Mouse (Mus musculus): ENCODE measurements at regions not wholly inside any gene's neighbourhood (a gene's known extent, or its start where the extent isn't known, plus 50 kb on each side); places are given as distances from the start of the nearest gene placed in this dataset.

DNA sequence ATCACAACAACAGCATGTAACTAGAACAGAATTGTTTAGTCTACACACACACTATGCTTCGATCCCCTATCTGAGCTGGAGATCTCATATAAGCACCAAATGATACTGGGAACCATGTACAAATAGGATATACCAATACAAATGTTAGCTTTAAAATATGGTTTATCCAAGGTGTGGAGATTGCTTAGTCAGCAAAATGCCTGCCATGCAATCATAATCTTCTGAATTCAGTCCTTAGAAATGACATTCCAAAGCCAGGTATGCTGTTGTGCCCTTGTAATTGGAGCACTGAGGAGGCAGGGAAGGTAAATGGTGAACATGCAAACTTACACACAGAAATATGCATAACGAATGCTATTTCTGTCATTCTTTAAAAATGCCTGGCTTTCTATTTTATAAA lies 54.0 kb upstream of the Thsd7b start:
- DNase-seq (ENCODE audit: low read depth, low spot score) = no peak

DNA sequence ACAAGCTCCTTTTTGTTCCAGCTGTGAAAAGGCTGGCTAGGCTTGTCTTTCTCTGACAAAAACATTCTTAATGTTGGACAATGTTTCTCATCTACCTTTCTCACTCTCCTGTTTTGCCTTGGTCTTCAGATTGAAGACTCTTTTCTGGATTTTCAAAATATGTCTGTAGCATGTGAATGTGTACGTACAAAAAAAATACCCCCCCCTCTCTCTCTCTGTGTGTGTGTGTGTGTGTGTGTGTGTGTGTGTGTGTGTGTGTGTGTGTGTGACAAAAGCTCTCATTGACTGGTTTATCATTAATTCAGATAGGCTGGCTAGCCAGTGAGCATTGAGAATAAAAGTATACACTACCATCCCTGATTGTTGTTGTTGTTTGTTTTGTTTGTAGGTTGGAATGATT lies 64.3 kb upstream of the Thsd7b start:
- DNase-seq (ENCODE audit: low read depth, low spot score) = no peak

DNA sequence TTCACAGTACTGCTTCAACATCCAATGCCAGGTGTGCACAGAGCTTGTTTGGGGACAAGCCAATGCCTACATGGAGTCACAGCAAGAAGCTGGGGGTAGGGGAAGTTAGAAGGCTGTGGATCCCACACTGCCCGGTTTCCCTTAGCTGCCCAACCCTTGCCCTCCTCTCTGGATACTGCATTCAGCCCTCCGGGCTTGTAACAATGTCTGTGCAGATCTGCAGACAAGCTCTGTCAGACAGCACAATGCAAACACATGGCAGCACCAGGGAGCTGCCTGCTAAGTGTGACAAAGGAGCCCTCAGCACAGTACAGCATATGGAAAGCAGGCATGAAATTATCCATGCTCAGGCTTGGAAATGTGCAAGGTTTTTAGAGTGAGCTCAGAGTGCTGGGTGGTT lies 64.7 kb upstream of the Thsd7b start:
- peak; percentile 19 for DNase-seq (ENCODE audit: low read depth, low spot score)

DNA sequence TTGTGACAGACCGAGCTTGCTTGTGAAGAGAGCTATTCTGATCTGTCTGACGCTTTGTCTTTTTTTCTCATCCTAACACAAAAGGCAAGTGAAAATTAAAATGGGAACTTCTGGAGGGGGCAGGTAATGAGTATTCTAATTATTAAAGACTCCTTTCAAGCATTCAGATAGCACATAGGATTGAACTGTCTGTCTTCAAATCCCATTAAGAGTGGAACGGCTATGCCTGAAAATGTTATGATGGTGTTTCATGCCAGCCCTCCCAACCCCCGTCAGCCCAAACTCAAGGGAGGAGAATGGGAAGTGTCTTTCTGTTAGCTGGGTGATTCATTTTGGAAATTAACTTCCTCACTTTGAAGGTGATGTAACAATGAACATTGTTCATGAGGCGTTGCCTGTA lies 65.4 kb upstream of the Thsd7b start:
- DNase-seq (ENCODE audit: low read depth, low spot score) = no peak

DNA sequence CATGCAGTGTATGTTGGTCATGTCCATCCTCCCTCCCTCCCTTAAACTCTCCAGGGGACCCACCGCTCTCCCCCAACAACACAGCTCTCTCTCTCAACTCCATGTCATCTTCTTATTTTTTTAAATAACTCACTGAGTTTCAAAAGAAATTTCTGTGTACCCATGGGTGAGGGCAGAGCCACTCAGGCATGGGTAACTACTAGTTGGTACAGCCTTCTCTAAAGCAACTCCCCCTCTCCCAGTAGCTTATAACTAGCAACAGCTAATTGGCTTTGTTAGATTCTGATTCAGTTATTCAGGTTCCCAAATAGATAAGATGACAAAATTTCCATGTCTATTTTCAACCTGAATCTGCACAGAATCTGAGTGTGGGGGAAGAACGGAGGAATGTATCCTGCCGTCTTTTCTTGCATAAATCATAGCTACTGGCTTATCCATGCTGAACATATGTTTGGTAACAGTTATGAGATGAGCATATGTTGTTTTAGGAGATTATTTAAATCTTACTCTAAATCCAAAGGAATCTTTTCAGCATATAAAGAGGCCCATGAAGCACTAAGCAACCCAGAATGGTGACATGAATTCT lies 92.8 kb upstream of the Thsd7b start:
- DNase-seq (ENCODE audit: low read depth, low spot score) = no peak

DNA sequence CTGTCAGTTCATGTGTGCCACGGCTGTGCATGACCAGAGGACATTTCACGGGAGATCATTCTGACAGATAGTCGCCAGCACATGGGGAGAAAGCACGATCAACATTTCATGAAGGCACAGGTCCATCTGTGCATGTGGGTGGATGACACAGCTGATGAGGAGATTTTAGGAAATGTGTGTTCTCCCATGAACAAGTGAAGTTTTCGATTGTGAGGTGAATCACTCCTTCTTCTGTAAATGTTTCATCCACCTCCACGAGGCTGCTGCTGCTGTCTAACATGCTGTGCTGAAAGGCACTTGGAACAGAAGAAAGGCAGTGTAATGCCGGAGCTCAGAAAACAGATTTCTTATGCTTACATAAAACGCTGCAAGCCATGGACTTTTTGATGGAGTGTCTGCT lies 103.2 kb upstream of the Thsd7b start:
- DNase-seq (ENCODE audit: low read depth, low spot score) = no peak

DNA sequence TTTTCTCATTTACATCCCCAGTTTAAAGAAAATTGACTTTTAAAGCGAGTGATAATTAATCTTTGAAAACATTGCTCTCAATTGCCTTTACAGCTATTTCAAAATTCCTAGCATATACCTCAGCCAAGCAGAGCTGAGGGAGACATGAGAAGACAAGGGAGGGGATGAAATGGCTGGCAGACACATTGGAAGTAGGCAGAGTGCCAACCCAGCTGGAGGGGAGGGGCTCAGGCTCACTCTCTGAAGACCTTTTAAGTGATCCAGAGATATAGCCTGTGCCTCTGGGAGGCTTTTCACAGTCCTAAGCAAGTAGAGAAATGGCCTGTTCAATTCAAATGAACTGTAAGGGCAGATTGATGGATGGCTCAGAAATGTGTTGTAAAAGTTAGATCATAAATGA lies 122.5 kb upstream of the Thsd7b start:
- no peak for DNase-seq (ENCODE audit: low read depth, low spot score)

DNA sequence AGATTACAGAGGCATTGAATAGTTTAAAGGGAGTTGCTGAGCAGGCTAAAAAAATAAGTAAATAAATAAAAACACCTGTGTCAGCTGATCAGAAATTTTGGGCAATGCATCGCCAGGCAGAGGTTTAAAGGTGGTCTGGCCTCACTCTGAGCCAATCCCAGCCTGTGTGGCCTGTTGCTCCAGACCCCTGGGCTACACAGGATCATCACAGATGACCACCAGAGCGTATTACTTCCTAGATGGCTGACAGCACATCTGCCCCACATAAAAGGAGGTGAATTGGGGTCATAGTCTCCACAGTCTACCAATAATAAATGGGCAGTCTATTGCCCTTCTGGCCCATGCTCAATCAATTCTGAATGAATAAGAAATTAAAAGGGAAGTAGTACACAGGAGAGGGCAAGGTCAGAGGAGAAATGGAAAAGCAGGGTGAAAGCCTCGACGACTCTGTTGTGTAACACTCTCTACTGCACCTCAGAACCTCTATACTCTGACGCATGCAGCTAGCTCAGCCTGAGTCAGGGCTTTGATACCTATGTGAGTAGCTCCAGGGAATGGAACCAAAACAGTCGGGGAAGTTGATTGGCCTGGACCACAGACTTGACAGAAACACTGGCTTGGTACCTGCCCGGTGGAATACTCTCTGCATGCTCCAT lies 124.2 kb upstream of the Thsd7b start:
- DNase-seq (ENCODE audit: low read depth, low spot score) = no peak

DNA sequence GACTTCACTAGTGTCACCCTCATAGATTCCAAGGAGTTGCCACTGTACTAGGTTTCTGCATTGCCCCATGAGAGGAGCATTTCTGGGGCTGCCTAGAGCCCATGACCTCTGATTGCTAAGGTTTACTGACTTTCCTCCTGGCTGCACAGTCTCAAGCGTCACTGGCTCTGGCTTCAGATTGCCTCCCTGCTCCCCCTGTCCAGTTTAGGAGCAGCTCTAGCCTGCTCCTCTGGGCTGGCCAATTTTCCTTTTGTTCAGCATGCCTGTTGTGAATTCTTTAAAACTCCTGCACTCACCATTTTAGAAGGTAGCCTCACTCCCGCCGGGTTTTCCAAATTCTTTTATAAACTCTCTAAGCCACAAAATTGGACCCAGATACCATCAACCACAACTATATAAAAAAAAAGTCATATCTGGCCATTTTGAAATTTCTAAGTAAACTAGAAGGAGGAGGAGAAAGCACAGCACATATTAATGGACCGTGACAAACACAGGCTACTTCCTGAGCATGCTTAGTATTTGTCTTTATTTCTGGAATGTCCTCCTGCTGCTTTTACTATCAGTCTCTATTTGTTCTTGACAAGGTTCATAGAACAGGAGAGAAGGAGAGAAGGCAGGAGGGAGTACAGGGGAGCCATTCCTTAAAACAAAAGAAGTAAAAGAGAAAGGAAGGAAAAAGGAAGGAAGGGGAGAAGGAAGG lies 126.6 kb upstream of the Thsd7b start:
- no peak for DNase-seq (ENCODE audit: low read depth, low spot score)

DNA sequence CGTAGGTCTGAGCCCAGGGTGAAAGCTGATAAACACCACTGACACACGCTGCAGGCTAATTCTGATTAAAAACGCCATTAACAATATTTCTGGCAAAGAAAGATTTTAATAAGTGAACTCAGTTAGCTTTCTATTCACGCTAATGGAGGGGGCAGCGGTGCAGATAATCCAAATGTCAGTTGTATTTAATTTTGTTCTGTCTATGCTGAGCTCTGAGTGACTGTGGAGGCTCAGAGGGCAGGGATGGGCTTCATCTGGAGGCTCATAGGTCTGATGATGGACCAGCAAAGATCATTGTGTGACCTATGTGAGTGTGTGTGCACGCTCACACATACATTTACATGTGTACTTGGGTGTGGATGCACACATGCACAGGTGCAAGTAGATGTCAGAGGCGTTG lies 134.3 kb upstream of the Thsd7b start:
- DNase-seq (ENCODE audit: low read depth, low spot score) = no peak

DNA sequence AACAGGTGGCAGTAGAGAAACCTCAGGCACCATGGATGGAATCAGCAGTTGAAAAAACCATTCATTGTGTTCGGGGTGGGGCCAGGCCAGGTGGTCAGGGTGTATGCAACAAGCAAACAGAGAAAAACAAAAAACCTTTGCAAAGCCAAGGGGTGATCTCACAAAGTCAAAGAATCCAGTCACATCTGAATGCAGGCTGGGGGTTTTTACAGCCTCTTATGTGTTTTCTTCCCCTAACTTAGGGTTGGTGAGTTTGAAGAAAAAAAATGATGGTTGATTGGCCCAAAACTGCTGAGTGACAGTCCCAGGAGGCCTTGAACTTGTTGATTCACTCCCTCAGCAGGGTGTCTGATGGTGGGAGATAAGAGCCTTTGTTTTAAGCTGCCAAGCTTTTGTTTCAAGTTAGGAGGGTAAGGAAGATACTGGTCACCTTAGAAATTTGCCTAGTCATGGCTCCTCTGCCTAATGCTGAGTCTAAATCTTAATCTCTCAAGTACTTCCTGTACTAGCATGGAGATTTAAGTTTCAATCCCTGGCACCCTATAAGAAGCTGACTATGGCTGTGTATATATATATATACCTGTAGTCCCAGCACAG lies 166.0 kb upstream of the Thsd7b start:
- no peak for DNase-seq (ENCODE audit: low read depth, low spot score)

DNA sequence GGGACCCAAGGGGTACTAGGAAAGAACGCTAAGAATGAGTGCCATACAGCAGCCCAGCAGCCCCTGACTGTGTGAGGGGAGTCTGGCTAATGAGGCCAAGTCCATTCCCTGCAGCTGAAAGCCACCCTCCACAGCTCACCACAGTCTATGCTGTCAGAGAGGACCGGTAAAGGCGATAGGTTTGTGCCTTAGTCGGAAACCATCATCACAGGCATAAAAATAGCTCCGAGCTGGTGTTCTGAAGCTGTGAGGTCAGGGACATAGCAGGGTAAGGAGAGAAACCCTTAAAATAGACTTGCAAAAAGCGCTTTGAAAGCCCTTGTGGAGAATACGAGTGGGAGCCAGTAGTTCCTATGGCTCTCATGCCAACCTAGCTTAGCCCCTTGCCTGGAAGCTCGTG lies 172.1 kb upstream of the Thsd7b start:
- DNase-seq (ENCODE audit: low read depth, low spot score) = no peak

DNA sequence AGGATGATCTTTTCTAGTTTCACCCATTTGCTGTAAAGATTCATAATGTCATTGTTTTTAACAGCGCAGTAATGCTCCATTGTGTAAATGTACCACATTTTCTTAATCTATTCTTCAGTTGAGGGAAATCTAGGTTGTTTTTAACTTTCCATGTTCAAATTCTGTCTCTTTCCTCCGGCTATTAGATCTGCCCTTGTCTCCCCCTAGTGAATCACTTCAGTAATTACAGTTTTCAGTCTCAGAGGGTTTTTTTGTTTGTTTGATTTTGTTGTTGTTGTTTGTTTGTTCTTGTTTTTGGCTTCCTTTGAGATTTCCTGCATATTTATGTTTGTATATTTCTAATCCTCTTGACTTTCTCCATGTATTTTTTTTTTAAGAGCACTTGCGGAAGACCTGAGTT lies 194.8 kb upstream of the Thsd7b start:
- no peak for DNase-seq (ENCODE audit: low read depth, low spot score)

DNA sequence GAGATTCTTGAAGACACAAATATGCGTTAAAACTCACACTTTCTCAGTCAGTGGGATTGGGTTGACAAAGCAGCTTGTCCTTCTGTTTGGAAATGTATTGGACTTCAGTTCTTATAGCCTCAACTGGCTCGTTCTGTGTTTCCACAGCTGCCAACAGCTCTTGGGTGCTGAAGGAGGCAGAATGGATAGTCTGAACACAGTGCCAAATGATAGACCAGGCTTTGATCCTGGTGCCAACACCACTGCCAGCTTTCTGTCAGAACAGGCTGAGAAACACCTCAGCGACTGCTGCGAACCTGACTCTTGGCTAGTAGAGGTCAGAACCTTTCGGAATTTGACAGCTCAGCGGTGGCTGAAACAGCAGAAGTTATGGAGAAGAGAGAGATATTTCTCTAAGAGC lies 215.9 kb upstream of the Thsd7b start:
- no peak for DNase-seq (ENCODE audit: low read depth, low spot score)

DNA sequence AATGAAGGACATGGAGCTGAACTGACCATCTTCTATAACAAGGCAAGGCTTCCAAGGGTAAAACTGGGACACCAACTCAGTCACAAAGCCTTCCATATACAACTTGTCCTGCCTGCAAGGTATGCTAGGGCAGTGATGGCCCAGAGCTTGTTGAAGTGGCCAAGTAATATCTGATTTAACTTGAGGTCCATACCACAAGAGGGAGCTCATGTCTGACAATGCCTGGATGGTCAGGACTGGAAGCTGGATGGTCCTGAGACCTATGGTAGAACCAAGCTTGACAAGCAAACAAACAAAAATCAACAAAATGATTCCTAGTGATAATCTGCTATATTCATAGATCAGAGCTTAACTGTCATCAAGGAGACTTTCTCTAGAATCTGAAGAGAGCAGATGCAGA lies 217.8 kb upstream of the Thsd7b start:
- DNase-seq (ENCODE audit: low read depth, low spot score) = no peak

DNA sequence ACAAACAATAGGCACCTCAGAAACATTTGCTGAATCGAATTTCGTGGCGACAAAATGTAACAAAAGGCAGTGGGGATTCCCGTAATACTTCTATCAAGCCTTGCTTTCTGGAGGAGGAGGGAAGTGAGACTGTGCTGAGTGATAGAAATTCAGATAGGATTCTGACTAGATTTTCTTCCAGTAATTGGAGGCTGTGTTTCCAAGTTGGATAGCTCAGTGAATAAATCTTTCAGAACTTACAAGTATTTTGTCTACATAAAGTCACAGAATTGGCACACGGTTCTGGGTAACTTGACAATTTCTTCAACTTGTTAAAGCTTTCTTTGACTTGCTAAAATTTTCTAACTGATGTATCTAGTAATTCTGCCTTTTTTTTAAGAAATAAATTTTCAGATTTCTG lies 239.4 kb upstream of the Thsd7b start:
- no peak for DNase-seq (ENCODE audit: low read depth, low spot score)

DNA sequence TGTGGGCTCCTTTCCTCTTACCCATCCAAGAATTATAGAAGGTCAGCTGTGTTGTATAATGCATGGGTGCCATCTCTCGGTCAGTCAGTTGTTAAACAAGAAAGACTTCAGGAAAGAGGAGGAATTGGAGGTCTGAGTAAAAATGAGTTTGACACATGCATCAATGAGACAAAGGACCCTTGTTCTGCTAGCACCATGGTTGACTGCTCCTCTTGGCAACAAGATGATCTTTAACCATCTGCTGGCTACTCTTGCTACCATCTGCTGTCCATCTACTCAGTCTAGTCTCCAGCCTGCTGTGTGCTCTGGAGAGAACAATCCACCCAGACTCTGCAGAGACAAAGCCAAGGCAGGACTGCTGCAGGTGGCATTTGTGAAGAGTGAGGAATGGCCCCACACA lies 267.2 kb upstream of the Thsd7b start:
- no peak for DNase-seq (ENCODE audit: low read depth, low spot score)

DNA sequence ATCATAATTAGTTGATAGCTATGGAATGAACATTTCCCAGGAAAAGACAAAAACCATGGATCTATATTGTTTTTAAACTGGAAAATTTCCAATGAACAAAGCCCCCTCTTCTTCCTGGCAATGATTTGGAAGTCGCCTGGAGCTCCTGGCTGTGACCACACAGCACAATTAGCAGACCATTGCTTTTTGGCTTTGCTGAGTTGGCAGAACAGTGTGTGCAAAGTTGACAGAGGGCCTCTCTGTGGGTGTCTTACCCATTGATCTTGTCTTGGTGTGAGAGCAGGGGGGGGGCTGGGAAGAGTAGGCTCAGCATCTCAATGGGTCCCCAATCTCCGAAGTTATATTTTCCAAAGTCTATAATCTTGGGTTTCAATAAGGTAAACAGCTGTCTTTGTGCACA lies 270.8 kb upstream of the Thsd7b start:
- no peak for DNase-seq (ENCODE audit: low read depth, low spot score)

DNA sequence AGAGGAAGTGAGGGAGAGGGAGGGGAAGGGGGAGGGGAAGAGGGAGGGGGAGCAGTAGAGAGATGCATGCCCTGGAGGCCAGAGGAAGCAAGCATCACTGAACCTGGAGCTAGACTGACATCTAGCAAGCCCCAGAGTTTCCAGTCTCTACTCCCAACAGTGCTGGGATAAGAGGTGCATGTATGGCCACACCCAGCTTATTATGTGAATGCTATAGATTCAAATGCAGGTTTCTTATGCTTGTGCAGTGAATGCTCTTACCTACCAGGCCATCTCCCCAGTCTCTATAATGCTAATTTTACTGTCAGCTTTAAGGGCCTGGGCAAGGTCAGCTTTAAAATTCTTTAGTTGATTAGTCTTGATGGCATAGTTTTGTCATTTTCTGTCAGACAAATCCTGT lies 271.3 kb upstream of the Thsd7b start:
- no peak for DNase-seq (ENCODE audit: low read depth, low spot score)

DNA sequence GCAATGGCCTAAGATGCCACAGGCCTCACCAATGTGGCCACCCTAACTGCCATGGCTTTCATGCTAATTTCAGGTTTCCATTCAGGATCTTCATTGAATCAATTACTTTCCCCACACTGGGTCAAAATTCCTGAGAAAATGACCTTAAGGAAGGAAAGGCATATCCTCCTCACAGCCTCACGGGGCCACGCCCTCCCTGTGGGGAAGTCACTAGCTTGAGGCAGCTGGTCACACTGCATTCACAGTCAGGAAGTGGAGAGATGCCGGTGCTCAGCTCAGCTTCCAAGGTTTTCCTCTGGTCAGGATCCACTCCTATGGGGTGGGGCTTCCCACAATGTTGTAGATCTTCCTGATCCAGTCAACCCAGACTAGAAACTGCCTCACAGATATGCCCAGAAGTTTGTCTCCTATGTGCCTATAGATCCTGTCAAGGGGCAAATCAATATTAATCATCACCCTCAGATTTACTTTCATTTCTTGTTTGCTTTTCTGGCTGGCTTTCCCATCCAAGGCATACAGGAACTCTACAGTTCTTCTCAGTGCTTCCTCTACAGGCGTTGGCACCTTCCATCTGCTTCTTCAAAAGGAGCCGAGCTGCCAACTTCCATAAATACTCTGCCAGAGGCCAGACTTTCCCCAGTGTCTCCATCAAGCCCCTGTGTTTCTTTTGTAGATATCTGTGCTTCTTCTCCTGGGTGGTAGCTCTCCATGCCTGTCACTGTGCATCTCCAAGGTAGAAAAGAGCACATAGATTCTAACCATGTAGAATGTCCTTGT lies 273.2 kb upstream of the Thsd7b start:
- DNase-seq (ENCODE audit: low read depth, low spot score) = no peak

DNA sequence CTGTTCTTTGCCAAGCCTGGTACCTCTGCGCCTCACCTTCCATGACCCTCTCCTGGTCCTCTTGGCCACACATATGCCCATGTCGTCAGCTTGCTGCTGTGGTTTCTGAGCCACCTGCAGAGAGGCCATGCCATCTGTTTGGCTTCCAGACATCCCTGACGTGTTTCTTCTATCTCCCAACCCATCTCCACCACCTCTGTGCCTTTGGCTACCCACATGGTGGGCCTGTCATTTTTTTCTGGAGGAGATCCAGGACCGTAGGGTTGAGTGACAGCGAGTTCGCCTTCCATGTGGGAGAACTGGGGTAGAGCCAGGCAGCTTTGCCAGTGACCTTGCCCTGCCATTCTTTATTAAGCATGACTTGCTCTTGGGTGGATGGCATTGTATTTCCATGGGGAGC lies 278.4 kb upstream of the Thsd7b start:
- no peak for DNase-seq (ENCODE audit: low read depth, low spot score)

DNA sequence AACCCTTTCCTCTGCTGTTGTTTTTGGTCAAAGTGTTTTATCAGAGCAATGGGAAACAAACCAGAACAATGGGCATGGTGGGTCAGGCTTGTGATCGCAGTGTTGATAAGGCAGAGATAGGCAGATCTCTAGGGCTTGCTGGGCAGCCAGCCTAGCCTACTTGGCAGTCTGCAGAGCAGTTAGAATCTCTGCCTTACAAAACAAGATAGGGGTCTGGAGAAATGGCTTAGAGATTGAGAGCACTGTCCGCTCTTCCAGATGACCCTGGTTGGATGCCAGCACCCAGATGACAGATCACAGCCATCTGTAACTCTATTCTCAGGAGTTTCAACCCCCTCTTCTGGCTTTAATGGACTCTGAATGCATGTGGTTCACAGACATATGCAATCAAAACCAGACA lies 289.7 kb upstream of the Thsd7b start:
- no peak for DNase-seq (ENCODE audit: low read depth, low spot score)

Measured in embryo, embryonic 11.5 days (tissue).